Mouse (Mus musculus) kidney, postnatal 0 days (tissue): ENCODE measurements around the gene Slc9a2. TPM values are rescaled to one million over a fixed set of nuclear protein-coding genes. Genes with fewer than 3 reads are reported as not detected.

Experiments used
- ATAC-seq: fragments of 200-750 bp; cut with Nextera tagmentation; replicated peaks from 2 replicates; pipeline ENCODE4 v1.8.0; 2017; ENCODE audit warnings: low read depth, moderate number of reproducible peaks, moderate TSS enrichment, moderate library complexity; ENCODE audit not compliant: low FRiP score
- DNase-seq: peaks from one replicate; pipeline ENCODE4 v3.0.0-alpha.2; 2016; ENCODE audit warnings: low spot score
- H3K27ac ChIP-seq: fragments of 300-500 bp; sonication (generic); 2 replicates; pipeline ENCODE4 v1.5.1; 2014; ENCODE audit warnings: mild to moderate bottlenecking
- H3K27me3 ChIP-seq: fragments of 300-500 bp; sonication (generic); 2 replicates; pipeline ENCODE4 v1.6.1; 2014; ENCODE audit warnings: low read length, mixed read lengths; ENCODE audit not compliant: insufficient read depth
- H3K36me3 ChIP-seq: fragments of 300-500 bp; sonication (generic); 2 replicates; pipeline ENCODE4 v1.6.1; 2014; ENCODE audit warnings: low read length, mixed read lengths; ENCODE audit not compliant: insufficient read depth
- H3K4me1 ChIP-seq: fragments of 300-500 bp; sonication (generic); replicated peaks from 2 replicates; pipeline ENCODE4 v1.6.1; 2014; ENCODE audit warnings: antibody characterized with exemption, low read length, mixed read lengths; ENCODE audit not compliant: insufficient read depth
- H3K4me2 ChIP-seq: fragments of 300-500 bp; sonication (generic); 2 replicates; pipeline ENCODE4 v1.6.1; 2014; ENCODE audit warnings: mild to moderate bottlenecking, low read length, moderate library complexity, mixed read lengths
- H3K4me3 ChIP-seq: fragments of 300-500 bp; sonication (generic); replicated peaks from 2 replicates; pipeline ENCODE4 v1.5.1; 2014; ENCODE audit warnings: low read depth, low read length
- H3K9ac ChIP-seq: fragments of 300-500 bp; sonication (generic); 2 replicates; pipeline ENCODE4 v1.6.1; 2014; ENCODE audit warnings: low read depth, low read length
- H3K9me3 ChIP-seq: fragments of 300-500 bp; sonication (generic); replicated peaks from 2 replicates; pipeline ENCODE4 v1.6.1; 2016; ENCODE audit warnings: low read length, inconsistent platforms, mixed read lengths
- CTCF ChIP-seq: IDR thresholded peaks from 2 replicates; pipeline ENCODE4 v1.5.1; 2016; ENCODE audit warnings: antibody characterized with exemption, low read depth, mild to moderate bottlenecking, moderate library complexity
- WGBS: fragments of 180-500 bp; shearing (Covaris S2); extraction: QIAGEN DNeasy Blood & Tissue Kit; methylation state at CpG from one replicate; pipeline ENCODE4 v1.1.7; 2014; 5-methylcytosine and 5-hydroxymethylcytosine counted together
- polyA plus RNA-seq: library from polyadenylated mRNA; unstranded; fragments of >200 nt; fragmentation: Nextera tagmentation; extraction: Ambion mirVana; gene quantifications from 2 replicates; pipeline ENCODE4 v1.2.1, GENCODE M21; 2015

Slc9a2 gene
- polyA plus RNA-seq, result 6.4 and 7.4 TPM in 2 replicates

DNA sequence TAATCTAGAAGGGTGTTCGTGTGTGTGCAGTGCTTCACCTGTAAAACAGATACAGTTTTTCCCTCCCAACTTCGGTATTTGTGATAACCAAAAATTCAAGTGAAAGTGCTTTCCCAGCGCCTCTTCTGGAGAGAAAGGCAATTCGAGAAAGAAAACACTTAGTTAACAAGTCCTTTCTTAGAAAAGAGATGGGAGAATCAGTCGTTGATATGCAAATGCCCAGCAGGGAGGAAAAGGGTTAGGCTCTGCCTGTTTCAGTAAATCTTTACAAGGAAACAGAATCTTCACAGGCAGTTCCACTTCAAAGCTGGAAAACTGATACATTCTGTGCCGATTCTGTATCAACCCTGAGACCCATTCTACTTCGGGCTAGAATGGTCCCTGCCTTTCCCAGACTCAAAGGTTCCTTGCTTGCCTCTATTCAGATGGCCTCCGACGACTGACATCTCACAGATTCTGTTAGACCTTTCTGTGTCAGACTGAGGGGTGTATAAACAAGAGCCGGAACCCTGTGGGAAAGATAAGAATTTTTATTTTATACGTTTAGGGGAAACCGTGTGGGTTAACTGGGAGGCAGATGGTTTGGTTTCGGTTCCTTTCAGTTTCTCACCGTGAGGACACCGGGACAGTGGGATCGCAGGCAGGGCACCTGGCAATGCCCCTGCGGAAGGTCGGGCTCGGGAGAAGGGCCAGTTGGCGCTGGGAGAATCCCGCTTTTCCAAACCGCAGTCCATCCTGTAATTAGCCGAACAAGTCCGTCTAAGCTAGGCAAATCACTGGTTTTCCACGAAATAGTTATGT, at the start of gene Slc9a2:
Gene Slc9a2, plus strand, starts transcription at position 508 of the 801 bp plus-strand sequence.
- Histone ChIP-seq H3K4me2 (peak within 1 kb of the TSS; percentile 99), H3K9ac (peak within 1 kb of the TSS; percentile 59), H3K27me3 (peaks cover 11% of the 10 kb centered on the region; the same call in 1 of the 2 replicates), H3K36me3 (no peaks in the 10 kb centered on the region), H3K4me1 (peaks cover 6% of the 10 kb centered on the region; the same call in 1 of the 2 replicates), H3K4me3 (peak within 1 kb of the TSS; percentile 65), H3K9me3 (no peaks in the 10 kb centered on the region), H3K27ac (peak within 1 kb of the TSS; percentile 42; the same call in 1 of the 2 replicates)
- no peak for TF ChIP-seq CTCF
- 3% methylated on average over 25 of the region's 25 CpGs for WGBS
- DNase-seq (peak; percentile 37), ATAC-seq (no peak; the same call in 1 of the 2 replicates)

DNA sequence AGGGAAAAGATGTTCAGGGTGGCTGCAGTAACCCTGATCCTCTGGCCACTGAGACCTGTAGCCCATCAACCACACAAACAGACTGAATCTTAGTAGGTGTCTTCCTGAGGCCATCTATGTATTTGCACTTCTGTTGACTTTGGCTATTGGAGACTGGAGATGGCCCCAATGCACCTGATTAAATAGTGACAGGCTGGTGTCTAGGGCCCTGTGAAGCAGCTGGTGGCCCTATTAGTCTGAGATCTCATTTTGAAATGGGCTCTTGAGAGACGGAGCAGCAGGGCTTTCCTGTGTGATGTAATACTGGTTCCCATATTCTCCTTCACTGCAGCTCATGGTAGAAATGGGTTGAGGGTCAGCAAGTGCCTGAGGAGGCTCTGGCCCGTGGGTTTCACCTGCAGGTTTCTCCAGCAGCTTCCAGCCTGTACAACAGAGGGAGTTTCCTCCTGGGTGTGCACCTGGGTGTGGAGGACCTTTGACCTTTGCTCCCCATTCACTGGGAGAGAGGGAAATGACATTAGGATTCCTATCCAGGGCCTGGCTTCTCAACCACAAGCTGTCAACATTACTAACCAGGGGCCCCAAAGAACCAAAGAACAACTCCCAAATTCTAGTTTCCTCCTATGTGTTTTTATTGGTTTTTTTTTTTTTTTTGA, 47.8 kb upstream of the Slc9a2 start:
- H3K4me3 ChIP-seq, result no peak overlapping the region
- no peaks in the 10 kb centered on the region for H3K27me3 ChIP-seq
- no peaks in the 10 kb centered on the region for H3K36me3 ChIP-seq
- TF ChIP-seq CTCF, result no peak
- H3K9me3 ChIP-seq, result no peaks in the 10 kb centered on the region
- H3K4me2 ChIP-seq, result no peak overlapping the region
- DNase-seq (no peak), ATAC-seq (no peak; the same call in 1 of the 2 replicates)
- no peaks in the 10 kb centered on the region for H3K4me1 ChIP-seq
- WGBS, result 40% methylated on average over 2 of the region's 2 CpGs
- no peak overlapping the region for H3K27ac ChIP-seq
- H3K9ac ChIP-seq, result no peak overlapping the region

DNA sequence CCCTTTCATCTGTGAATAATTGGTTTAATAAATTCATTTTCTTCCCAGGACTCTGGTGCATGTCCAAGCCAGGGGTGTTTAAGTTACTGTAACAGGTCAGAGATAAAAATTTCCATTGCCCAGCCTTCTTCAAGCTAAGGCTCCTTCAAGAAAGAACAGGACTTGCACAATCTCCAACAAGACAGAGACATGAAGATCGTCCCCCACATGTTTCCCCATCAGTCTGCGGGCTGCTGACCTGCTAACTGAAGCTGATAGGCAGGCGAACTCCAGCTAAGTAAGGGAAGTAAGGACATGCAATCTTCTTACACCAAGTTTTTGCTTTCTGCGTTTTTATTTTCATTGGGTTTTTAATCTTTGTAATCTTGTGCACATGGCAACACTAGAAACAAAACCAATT, 45.8 kb upstream of the Slc9a2 start:
- Histone ChIP-seq H3K36me3 (no peaks in the 10 kb centered on the region), H3K4me3 (no peak overlapping the region), H3K9me3 (no peaks in the 10 kb centered on the region), H3K27me3 (no peaks in the 10 kb centered on the region), H3K27ac (peak overlapping the region; percentile 33; the same call in 1 of the 2 replicates), H3K9ac (no peak overlapping the region), H3K4me2 (no peak overlapping the region), H3K4me1 (no peaks in the 10 kb centered on the region)
- WGBS, result 41% methylated on average over 4 of the region's 4 CpGs
- ATAC-seq (no peak), DNase-seq (no peak)
- TF ChIP-seq CTCF, result no peak

DNA sequence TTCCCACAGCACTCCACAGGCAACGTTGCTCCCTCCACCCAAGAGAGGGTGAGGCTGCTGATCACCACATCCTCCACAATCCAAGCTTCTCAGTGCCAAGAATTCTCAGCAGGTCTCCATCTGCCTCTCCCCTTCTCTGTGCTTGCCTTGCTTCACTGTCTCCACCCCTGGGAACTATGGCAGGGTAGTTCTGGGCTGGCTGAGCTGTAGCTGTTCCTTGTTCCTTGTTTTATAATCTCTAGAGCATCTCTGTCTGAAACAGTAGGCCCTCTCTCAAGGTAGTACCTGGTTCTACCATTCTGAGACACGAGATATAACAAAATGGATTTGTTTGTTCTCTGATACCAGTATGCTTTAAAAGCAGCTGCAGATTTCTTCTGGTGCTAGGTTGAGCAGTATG, 32.1 kb upstream of the Slc9a2 start:
- no peak for TF ChIP-seq CTCF
- Histone ChIP-seq H3K27me3 (no peaks in the 10 kb centered on the region), H3K27ac (no peak overlapping the region), H3K9ac (no peak overlapping the region), H3K4me3 (no peak overlapping the region), H3K9me3 (no peaks in the 10 kb centered on the region), H3K4me1 (no peaks in the 10 kb centered on the region), H3K4me2 (no peak overlapping the region), H3K36me3 (no peaks in the 10 kb centered on the region)
- DNase-seq (no peak), ATAC-seq (no peak)
- WGBS, result 75% methylated on average over 2 of the region's 2 CpGs

DNA sequence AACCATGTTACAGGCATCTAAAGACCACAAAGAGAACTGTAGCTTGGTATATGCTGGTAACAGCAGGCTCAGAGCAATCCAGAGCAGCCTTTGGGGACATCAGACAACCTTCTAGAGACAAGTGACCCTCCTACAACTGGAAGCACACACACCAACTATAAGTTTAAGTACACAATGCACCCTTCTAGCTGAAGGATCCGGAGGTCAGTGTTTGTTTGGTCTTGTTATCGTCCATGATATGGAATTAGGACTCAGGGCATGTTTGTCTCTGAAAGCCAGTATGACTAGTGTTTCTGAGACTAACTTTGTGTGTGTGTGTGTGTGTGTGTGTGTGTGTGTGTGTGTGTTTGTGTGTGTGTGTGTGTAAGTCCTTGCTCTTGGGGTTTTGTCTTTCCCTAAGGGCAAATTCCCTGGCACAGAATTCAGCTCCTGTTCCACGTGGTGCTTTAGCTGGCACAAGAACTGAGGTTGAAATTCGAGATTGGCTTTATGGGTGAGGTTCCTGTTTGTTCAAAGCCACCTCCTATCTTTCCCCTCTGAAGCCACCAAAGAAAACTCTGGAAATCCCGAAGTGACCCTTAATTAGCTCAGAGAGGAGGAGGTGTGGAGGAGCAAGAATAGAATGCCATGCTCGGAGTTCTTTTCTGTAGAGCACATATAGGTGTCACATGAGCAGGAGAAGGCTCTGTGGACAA, 29.4 kb upstream of the Slc9a2 start:
- Histone ChIP-seq H3K4me1 (no peaks in the 10 kb centered on the region), H3K27ac (no peak overlapping the region), H3K4me3 (no peak overlapping the region), H3K36me3 (no peaks in the 10 kb centered on the region), H3K9me3 (no peaks in the 10 kb centered on the region), H3K9ac (no peak overlapping the region), H3K27me3 (no peaks in the 10 kb centered on the region), H3K4me2 (no peak overlapping the region)
- TF ChIP-seq CTCF, result no peak
- DNase-seq, result no peak
- 39% methylated on average over 6 of the region's 6 CpGs for WGBS
- no peak for ATAC-seq

DNA sequence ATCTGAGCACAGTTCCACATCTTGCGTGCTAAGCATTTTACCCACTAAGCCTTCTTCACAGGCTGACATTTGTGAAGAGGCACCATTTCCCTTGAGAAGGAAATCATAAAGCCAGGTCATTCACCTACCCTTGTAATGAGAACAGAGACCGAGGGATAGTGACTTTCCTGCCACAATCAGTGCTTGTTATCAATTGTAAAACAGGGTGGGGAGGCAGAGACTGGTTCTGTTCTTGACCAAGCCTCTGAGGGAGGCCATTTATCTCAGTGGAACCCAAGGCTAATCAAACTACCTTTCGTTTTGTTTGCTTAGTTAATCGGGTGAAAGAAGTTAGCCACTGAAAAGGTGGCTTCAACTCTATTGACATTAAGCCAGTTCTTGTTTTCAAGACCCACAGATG, 23.3 kb upstream of the Slc9a2 start:
- Histone ChIP-seq H3K9ac (no peak overlapping the region), H3K4me3 (no peak overlapping the region), H3K9me3 (no peaks in the 10 kb centered on the region), H3K4me2 (no peak overlapping the region), H3K36me3 (no peaks in the 10 kb centered on the region), H3K4me1 (0 out of 2 replicates have a peak, but pooled peaks cover 3% of the 10 kb centered on the region), H3K27ac (no peak overlapping the region), H3K27me3 (no peaks in the 10 kb centered on the region)
- no peak for TF ChIP-seq CTCF
- DNase-seq (no peak), ATAC-seq (no peak)
- WGBS, result 87% methylated on average over 4 of the region's 4 CpGs
